Mouse (Mus musculus) layer of hippocampus, postnatal 25 days (tissue): ENCODE data around the gene Olfr459. TPM values are rescaled to one million over a fixed set of nuclear protein-coding genes. Genes with fewer than 3 reads are reported as not detected.
A peak's percentile ranks its signal among the peaks of the same experiment; 100 is the strongest.

ENCODE experiments used
- DNase-seq, 2 experiments: peaks; one replicate each; pipeline ENCODE4 v3.0.0; 2022; ENCODE audit warnings: mixed read lengths in 2 of 2, low spot score in 1 of 2; ENCODE audit errors: extremely low spot score in 1 of 2
- total RNA-seq, 2 experiments: library from RNA; stranded (reverse); gene quantifications; 2 replicates each; pipeline ENCODE4 v1.2.3; 2021

The Olfr459 gene
- total RNA-seq, result not detected

DNA sequence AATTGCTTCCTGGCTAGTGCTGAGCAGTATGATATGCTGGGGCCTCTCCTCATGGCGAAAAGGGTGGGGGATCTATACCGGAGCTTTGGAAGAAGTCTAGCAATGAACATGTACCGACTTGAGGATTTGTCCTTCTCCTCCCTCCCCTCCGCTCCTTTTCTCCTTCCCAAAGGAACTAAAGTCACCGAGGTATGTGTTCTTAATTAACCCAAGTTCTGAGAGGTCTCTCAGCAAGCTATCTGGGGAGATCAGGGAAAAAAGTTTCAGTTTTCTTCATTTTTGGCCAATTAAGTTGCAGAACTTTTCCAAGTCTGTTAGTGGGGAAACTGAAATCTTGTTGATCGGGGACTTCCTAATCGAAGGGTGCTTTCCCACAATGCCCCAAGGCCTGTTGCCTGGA lies at the start of gene Olfr459:
TSS of gene Olfr459 (minus strand) at position 101 of the 400 bp plus-strand sequence.
- DNase-seq, result no peak

- no peak for DNase-seq
Observed at GRCm38 (mm10) chr6:41824086-41824485, 49.1 kb upstream of the Olfr459 start.

DNA sequence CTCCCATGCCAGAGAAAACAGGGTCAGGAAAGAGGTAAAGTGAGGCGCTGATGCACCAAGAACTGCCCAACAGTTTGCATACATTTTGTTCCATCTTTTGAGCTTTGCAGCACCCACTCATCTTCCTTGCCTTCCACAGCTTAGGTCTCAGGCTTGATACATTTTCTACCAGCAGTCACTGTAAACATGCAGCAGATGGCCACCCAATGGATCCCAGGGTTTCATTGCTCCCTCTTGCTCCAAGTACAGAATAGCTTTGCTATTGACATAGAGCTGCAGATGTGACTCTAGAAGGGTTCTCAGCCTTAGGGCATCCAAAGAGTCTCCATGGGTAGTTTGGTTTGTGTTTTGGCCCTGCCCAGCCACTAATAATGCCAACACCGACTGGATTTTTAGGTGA lies 11.7 kb upstream of the Olfr459 start:
- no peak for DNase-seq

- peak in 1 of 2 experiments; percentile 17 for DNase-seq
Observed at GRCm38 (mm10) chr6:41775721-41776120, 744 bp upstream of the Olfr459 start.

DNA sequence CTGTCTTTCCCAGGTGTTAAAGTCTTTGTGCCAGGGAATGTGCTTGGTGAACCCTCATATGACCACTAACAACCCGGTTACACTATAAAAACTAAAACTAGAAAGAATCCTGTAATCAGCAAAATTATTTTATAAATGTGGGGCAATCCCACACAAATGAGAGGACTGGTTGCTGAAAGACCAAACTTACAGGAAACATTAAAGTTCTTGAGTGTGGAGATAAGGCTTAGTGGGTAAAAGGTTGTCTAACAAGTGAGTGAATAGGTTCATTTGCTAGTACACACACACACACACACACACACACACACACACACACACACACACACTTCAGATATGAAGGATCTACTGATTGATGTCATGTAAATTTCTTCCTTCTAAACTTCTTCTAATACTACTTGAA lies 5.1 kb downstream of the Olfr459 start:
- no peak for DNase-seq

DNA sequence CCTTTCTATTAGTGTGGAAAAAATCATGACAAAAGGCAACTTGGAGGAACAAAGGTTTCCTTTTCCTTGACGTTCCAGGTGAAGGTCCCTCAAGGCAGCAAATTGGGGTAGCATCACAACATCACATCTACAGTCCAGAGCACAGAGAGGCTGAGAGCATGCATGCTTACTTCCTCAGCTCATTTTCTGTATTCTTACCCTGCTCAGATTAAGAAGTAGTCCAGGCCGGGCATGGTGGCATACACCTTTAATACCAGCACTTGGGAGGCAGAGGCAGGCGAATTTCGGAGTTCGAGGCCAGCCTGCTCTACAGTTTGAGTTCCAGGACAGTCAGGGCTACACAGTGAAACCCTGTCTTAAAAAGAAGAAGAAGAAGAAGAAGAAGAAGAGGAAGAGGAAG lies 10.7 kb downstream of the Olfr459 start:
- no peak for DNase-seq

GRCm38 (mm10) chr6:41762370-41762757 lies 12.6 kb downstream of the Olfr459 start:
- DNase-seq, result no peak

DNA sequence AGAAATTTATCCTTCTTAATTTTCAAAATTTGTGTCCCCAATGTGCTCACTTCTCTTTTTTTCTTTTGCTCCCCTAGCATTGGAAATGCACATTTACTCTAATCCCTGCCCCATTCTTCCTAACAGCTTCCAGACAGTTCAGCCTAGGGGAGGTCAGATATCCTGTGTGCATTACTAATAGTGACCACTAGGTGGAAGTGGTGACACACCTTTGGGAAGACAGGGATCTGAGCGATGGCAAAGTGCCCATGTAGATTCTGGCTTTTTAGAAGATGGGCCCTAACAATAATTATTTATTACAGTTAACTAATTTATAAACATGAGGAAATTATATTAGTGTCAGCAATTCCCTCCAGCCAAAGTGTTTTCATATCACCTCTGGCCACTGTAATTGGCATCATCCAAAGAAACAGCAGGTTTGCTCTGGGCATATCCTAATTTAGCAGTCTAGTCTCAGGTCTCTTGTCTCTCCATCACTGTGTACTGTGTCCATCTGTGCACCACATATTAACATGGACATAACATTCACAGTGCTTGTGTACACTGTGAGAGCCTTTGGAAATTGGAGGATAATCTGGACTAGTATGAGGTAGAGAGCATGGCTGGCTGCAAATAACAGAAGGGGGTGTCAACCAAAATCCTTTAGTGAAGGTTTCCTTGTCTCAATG lies 13.1 kb downstream of the Olfr459 start:
- peak in 1 of 2 experiments; percentile 56 for DNase-seq

DNA sequence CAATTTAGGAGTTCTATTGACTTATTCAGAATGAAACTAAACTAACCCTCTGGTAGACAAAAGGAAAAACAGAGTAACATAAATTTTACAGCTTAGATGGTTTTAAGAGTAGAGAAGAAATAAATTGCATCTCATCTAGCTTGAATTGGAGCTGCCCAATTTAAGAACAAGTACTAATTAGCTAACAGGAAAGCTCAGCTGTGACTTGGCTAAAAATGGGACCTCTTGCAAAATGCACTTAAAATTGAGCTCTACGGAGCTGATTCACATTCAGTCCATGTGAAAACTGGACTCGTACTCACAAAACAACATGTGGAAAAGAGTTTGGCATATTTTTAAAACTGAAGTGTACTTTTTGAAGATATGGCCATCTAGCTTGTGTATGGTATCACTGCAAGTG lies 15.4 kb downstream of the Olfr459 start:
- no peak for DNase-seq

- DNase-seq, result no peak
Observed at GRCm38 (mm10) chr6:41758421-41758820, 16.6 kb downstream of the Olfr459 start.

DNA sequence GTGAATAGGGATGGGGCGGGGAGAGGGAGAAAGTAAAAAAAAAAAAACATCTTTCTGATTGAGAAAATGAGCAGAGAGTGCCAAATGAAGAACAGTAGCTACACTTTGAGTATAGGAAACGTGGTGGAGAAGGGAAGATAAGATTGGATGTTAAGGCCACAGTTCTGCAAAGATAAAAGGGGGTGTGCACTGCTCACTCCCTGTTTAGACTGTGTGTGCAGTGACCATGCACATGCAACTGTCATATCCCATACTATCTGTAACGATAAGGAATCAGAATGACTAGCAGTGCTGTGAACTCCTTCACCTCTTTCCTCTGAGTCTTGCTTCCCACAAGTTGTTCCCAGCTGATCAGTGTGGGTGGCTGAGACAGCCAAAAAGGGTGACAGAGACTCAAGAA lies 17.8 kb downstream of the Olfr459 start:
- no peak for DNase-seq

- no peak for DNase-seq
Observed at GRCm38 (mm10) chr6:41754626-41755025, 20.4 kb downstream of the Olfr459 start.

GRCm38 (mm10) chr6:41744664-41745392 lies 30.1 kb downstream of the Olfr459 start:
- no peak for DNase-seq

DNA sequence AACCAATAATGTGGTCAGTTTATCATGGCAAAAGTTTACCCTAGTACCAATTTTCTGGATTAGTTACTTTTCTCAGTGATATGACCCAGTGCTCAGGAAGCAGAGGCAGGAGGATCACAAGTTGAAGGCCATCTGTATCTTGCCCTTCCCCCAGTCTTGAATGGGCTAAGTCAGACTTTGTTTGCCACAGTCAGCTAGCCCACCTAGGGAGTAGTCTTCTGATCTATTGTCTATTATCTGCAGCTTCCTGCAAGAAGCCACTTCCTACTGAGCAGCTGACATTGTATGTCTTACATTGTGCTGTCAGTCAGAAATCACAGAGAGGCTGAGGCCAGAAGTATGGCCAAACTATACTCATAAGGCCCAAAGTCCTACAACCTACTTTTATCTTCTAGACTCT lies 33.9 kb downstream of the Olfr459 start:
- no peak for DNase-seq

- DNase-seq, result no peak
Observed at GRCm38 (mm10) chr6:41734719-41735470, 40.1 kb downstream of the Olfr459 start.

DNA sequence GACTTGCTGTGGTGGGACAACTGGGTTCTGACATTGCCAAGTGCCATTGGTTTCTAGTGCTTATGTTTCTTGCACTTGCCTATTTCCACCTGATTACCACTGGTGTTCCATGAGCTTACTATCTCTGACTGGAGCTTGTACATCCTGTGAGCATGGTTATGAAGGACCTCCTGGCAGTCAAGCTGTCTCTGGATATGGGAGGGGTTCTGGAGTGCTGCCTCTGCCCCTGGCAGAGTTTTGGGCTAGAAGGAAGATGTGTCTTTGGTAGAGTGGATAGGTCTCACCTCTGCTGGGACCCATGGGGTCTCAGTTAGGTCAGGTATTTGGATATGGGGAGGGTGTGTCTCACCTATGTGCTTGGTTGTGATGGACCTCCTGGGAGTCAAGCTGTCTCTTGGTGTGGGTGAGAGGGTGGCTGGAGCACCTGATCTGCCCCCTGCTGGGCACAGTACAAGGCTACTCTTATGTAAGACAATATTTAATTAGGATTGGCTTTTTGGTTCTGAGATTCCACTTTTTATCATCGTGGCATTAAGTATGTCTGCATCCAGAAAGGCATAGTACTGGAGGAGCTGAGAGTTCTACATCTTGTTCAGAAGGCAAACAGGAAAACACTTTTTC lies 46.9 kb downstream of the Olfr459 start:
- no peak for DNase-seq

- no peak for DNase-seq
Observed at GRCm38 (mm10) chr6:41721430-41721829, 53.5 kb downstream of the Olfr459 start.
